Mouse (Mus musculus): ENCODE measurements around the gene Rpl39.

Gene Rpl39

GRCm38 (mm10) chrX:37063902-37064301, 21.3 kb downstream of the Rpl39 start:
- DNase-seq: no peak

GRCm38 (mm10) chrX:37048890-37049823, 36.0 kb downstream of the Rpl39 start:
- DNase-seq: peak; percentile 1 to 21

GRCm38 (mm10) chrX:37048066-37048889, 36.9 kb downstream of the Rpl39 start, which contains the start of gene Sowahd:
Gene Sowahd (plus strand): TSS chrX:37048845.
- DNase-seq: peak; percentile 6 to 17

- peak; percentile 74 to 75 for DNase-seq
Measured at GRCm38 (mm10) chrX:37042726-37043125, 42.5 kb downstream of the Rpl39 start.

All from kidney, postnatal 4 days (tissue).